Mouse (Mus musculus): ENCODE measurements around the gene Plppr2. TPM values are rescaled to one million over a fixed set of nuclear protein-coding genes. Genes with fewer than 3 reads are reported as not detected.

The Plppr2 gene
- polyA plus RNA-seq, 2 experiments: 1.3 to 2.6 TPM

- ATAC-seq (ENCODE audit: insufficient read depth) (no peak), DNase-seq (ENCODE audit: low read depth in 3 of 3, low spot score in 3 of 3) (no peak)
- 0 out of 4 replicates have a peak, but pooled peaks cover 0 to 1% of the 10 kb centered on the region in 2 experiments for H3K4me1 ChIP-seq (replicated peaks; ENCODE audit: control insufficient read depth in 2 of 2, insufficient read depth in 2 of 2, low read length in 1 of 2)
- no peak overlapping the region for H3K4me3 ChIP-seq (ENCODE audit: insufficient read depth in 1 of 2, low read depth in 2 of 2, low read length in 2 of 2)
- no peak overlapping the region for H3K27ac ChIP-seq
- 53% methylated on average over 10 of the region's 10 CpGs for WGBS (ENCODE audit: insufficient replicate concordance)
- H3K4me2 ChIP-seq (ENCODE audit: low read depth): no peak overlapping the region
- H3K9ac ChIP-seq (replicated peaks): no peak overlapping the region
- TF ChIP-seq EP300 (IDR thresholded peaks at IDR 0.05; ENCODE audit: low read depth): no peak
- TF ChIP-seq CTCF (IDR thresholded peaks at IDR 0.05; ENCODE audit: low read depth): no peak
- no peaks in the 10 kb centered on the region for H3K36me3 ChIP-seq (replicated peaks; ENCODE audit: control insufficient read depth, insufficient read depth, low read depth)
- H3K27me3 ChIP-seq (ENCODE audit: control insufficient read depth, insufficient read depth, low read length): no peaks in the 10 kb centered on the region
- no peaks in the 10 kb centered on the region for H3K9me3 ChIP-seq (ENCODE audit: control insufficient read depth, low read length)
Measured at GRCm38 (mm10) chr9:21909474-21910223, 27.2 kb upstream of the Plppr2 start.

GRCm38 (mm10) chr9:21916851-21917492 is 19.9 kb upstream of the Plppr2 start:
- Histone ChIP-seq H3K27ac (no peak overlapping the region), H3K27me3 (ENCODE audit: control insufficient read depth, insufficient read depth, low read length) (peaks cover 2% of the 10 kb centered on the region; the same call in 1 of the 2 replicates), H3K4me1 (replicated peaks; ENCODE audit: control insufficient read depth in 2 of 2, insufficient read depth in 2 of 2, low read length in 1 of 2) (peaks cover 4 to 5% of the 10 kb centered on the region in 2 experiments; a peak in 2 of 4 replicates), H3K9ac (replicated peaks) (no peak overlapping the region; the same call in 1 of the 2 replicates), H3K4me2 (ENCODE audit: low read depth) (peak overlapping the region; percentile 84), H3K36me3 (replicated peaks; ENCODE audit: control insufficient read depth, insufficient read depth, low read depth) (no peaks in the 10 kb centered on the region), H3K9me3 (ENCODE audit: control insufficient read depth, low read length) (no peaks in the 10 kb centered on the region), H3K4me3 (ENCODE audit: insufficient read depth in 1 of 2, low read depth in 2 of 2, low read length in 2 of 2) (peak overlapping the region; percentile 58 to 59; a peak in 3 of 4 replicates)
- WGBS (ENCODE audit: insufficient replicate concordance): 47% methylated on average over 3 of the region's 3 CpGs
- DNase-seq (ENCODE audit: low read depth in 3 of 3, low spot score in 3 of 3) (no peak), ATAC-seq (ENCODE audit: insufficient read depth) (no peak)
- TF ChIP-seq CTCF (IDR thresholded peaks at IDR 0.05; ENCODE audit: low read depth): no peak
- no peak for TF ChIP-seq EP300 (IDR thresholded peaks at IDR 0.05; ENCODE audit: low read depth)

GRCm38 (mm10) chr9:21917493-21918034 is 19.3 kb upstream of the Plppr2 start:
- Histone ChIP-seq H3K9me3 (ENCODE audit: control insufficient read depth, low read length) (no peaks in the 10 kb centered on the region), H3K4me2 (ENCODE audit: low read depth) (peak overlapping the region; percentile 84), H3K27ac (no peak overlapping the region), H3K36me3 (replicated peaks; ENCODE audit: control insufficient read depth, insufficient read depth, low read depth) (no peaks in the 10 kb centered on the region), H3K9ac (replicated peaks) (peak overlapping the region; percentile 58), H3K27me3 (ENCODE audit: control insufficient read depth, insufficient read depth, low read length) (peaks cover 2% of the 10 kb centered on the region; the same call in 1 of the 2 replicates), H3K4me3 (ENCODE audit: insufficient read depth in 1 of 2, low read depth in 2 of 2, low read length in 2 of 2) (peak overlapping the region; percentile 58 to 59), H3K4me1 (replicated peaks; ENCODE audit: control insufficient read depth in 2 of 2, insufficient read depth in 2 of 2, low read length in 1 of 2) (peaks cover 4 to 5% of the 10 kb centered on the region in 2 experiments; a peak in 2 of 4 replicates)
- 1% methylated on average over 35 of the region's 35 CpGs for WGBS (ENCODE audit: insufficient replicate concordance)
- TF ChIP-seq CTCF (IDR thresholded peaks at IDR 0.05; ENCODE audit: low read depth) (no peak), EP300 (IDR thresholded peaks at IDR 0.05; ENCODE audit: low read depth) (no peak)
- ATAC-seq (ENCODE audit: insufficient read depth): peak; percentile 30; the same call in 1 of the 2 replicates
- DNase-seq (ENCODE audit: low read depth in 3 of 3, low spot score in 3 of 3): no peak

- peak; percentile 90 to 92 (median 92) for DNase-seq (ENCODE audit: low read depth in 3 of 3, low spot score in 3 of 3)
Measured at GRCm38 (mm10) chr9:21918035-21918592, 18.7 kb upstream of the Plppr2 start, which contains the start of gene Rab3d. Gene Rab3d, minus strand, starts transcription at chr9:21918192.

More at GRCm38 (mm10) chr9:21918035-21918592, 18.7 kb upstream of the Plppr2 start, which contains the start of gene Rab3d:
- no peak within 1 kb of the TSS for H3K27ac ChIP-seq
- H3K9me3 ChIP-seq (ENCODE audit: control insufficient read depth, low read length): no peaks in the 10 kb centered on the region
- peak within 1 kb of the TSS; percentile 58 for H3K9ac ChIP-seq (replicated peaks)
- peak; percentile 93 for ATAC-seq (ENCODE audit: insufficient read depth)
- H3K4me3 ChIP-seq (ENCODE audit: insufficient read depth in 1 of 2, low read depth in 2 of 2, low read length in 2 of 2): peak within 1 kb of the TSS; percentile 58 to 59
- TF ChIP-seq EP300 (IDR thresholded peaks at IDR 0.05; ENCODE audit: low read depth): no peak
- no peak for TF ChIP-seq CTCF (IDR thresholded peaks at IDR 0.05; ENCODE audit: low read depth)
- no peaks in the 10 kb centered on the region for H3K36me3 ChIP-seq (replicated peaks; ENCODE audit: control insufficient read depth, insufficient read depth, low read depth)
- under 1% methylated on average over 36 of the region's 36 CpGs for WGBS (ENCODE audit: insufficient replicate concordance)
- peaks cover 2% of the 10 kb centered on the region; the same call in 1 of the 2 replicates for H3K27me3 ChIP-seq (ENCODE audit: control insufficient read depth, insufficient read depth, low read length)
- peaks cover 4 to 5% of the 10 kb centered on the region in 2 experiments; a peak in 2 of 4 replicates for H3K4me1 ChIP-seq (replicated peaks; ENCODE audit: control insufficient read depth in 2 of 2, insufficient read depth in 2 of 2, low read length in 1 of 2)
- peak within 1 kb of the TSS; percentile 84 for H3K4me2 ChIP-seq (ENCODE audit: low read depth)

Data from liver, embryonic 14.5 days (tissue).